Mouse (Mus musculus) lung, adult 2 months (tissue): ENCODE data around the gene Slc4a1ap.

Experiments
- CTCF ChIP-seq: fragments of 200-500 bp; IDR thresholded peaks from 2 replicates; pipeline ENCODE4 v1.5.1; 2011; ENCODE audit warnings: mild to moderate bottlenecking, low read length, control low read depth; ENCODE audit not compliant: insufficient read depth
- POLR2A ChIP-seq: fragments of 200-500 bp; IDR thresholded peaks from 2 replicates; pipeline ENCODE4 v1.6.1; 2011; ENCODE audit warnings: low read depth, mild to moderate bottlenecking, control low read depth, low read length, borderline replicate concordance; ENCODE audit errors: extremely low read depth

DNA sequence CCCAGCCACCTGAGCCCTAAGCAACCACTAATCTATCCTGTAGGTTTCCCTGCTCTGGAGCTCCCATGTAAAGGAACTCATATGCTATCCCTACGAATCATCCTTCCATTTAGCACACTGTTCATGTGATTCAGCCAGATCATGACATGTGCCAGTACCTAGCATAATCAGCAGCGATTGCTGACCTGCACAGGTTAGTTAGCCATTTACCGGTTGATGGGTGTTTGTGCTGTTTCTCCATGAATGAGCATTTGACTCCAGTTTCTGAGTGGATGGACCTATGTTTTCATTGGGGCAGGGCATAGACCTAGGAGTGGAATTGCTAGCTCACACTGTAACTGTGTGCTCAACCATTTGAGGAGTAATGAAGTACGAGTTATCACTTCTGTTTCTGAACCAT, 58.7 kb downstream of the Slc4a1ap start:
- TF ChIP-seq CTCF (no peak), POLR2A (no peak)
